Mouse (Mus musculus): Measurements from ENCODE around the gene Slc41a2. TPM values are rescaled to one million over a fixed set of nuclear protein-coding genes. Genes with fewer than 3 reads are reported as not detected.

The Slc41a2 gene
- polyA plus RNA-seq, 1 experiment from 2014 or later = 0.97 TPM

- no peak overlapping the region for H3K4me3 ChIP-seq (ENCODE audit: low read depth, low read length)
- no peak overlapping the region for H3K9ac ChIP-seq (ENCODE audit: low read length)
- 81% methylated on average over 2 of the region's 2 CpGs for WGBS
- no peaks in the 10 kb centered on the region for H3K27me3 ChIP-seq (ENCODE audit: control insufficient read depth, insufficient read depth, low read length)
- H3K4me1 ChIP-seq (ENCODE audit: control insufficient read depth, insufficient read depth, low read length) = no peaks in the 10 kb centered on the region
- H3K27ac ChIP-seq (ENCODE audit: low read depth, low read length) = no peak overlapping the region
- no peaks in the 10 kb centered on the region for H3K9me3 ChIP-seq (ENCODE audit: control insufficient read depth, low read length)
- no peak overlapping the region for H3K4me2 ChIP-seq (ENCODE audit: low read depth)
- DNase-seq (ENCODE audit: low spot score) (no peak), ATAC-seq (ENCODE audit: insufficient read depth, low FRiP score, low TSS enrichment) (no peak)
- H3K36me3 ChIP-seq (ENCODE audit: control insufficient read depth, insufficient read depth, low read length) = no peaks in the 10 kb centered on the region
These were observed 6.4 kb upstream of the Slc41a2 start for GRCm38 (mm10) chr10:83343828-83344685.

DNA sequence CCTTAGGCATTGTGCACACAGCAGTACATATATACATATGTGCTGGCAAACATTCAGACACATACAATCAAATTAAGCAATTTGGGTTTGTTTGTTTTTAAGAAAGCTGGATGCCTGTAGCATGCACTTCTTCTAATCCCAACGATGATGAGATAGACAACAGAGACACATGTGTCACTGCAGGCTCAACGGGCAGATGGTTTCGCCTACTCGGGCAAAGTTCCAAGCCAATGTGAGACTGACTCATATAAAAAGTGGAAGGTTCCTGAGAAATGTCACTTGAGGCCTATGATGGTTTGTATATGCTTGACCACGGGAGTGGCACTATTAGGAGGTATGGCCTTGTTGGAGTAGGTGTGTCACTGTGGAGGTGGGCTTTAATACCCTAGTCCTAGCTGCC, 5.5 kb upstream of the Slc41a2 start:
- H3K27ac ChIP-seq (ENCODE audit: low read depth, low read length) = no peak overlapping the region
- H3K27me3 ChIP-seq (ENCODE audit: control insufficient read depth, insufficient read depth, low read length) = no peaks in the 10 kb centered on the region
- H3K4me1 ChIP-seq (ENCODE audit: control insufficient read depth, insufficient read depth, low read length) = no peaks in the 10 kb centered on the region
- ATAC-seq (ENCODE audit: insufficient read depth, low FRiP score, low TSS enrichment) (no peak), DNase-seq (ENCODE audit: low spot score) (no peak)
- 92% methylated on average over 5 of the region's 5 CpGs for WGBS
- H3K36me3 ChIP-seq (ENCODE audit: control insufficient read depth, insufficient read depth, low read length) = no peaks in the 10 kb centered on the region
- H3K4me2 ChIP-seq (ENCODE audit: low read depth) = no peak overlapping the region
- H3K9ac ChIP-seq (ENCODE audit: low read length) = no peak overlapping the region
- no peaks in the 10 kb centered on the region for H3K9me3 ChIP-seq (ENCODE audit: control insufficient read depth, low read length)
- no peak overlapping the region for H3K4me3 ChIP-seq (ENCODE audit: low read depth, low read length)

- 43% methylated on average over 2 of the region's 2 CpGs for WGBS
- Histone ChIP-seq H3K9ac (ENCODE audit: low read length) (no peak overlapping the region), H3K27ac (ENCODE audit: low read depth, low read length) (no peak overlapping the region), H3K36me3 (ENCODE audit: control insufficient read depth, insufficient read depth, low read length) (no peaks in the 10 kb centered on the region), H3K4me2 (ENCODE audit: low read depth) (no peak overlapping the region), H3K4me3 (ENCODE audit: low read depth, low read length) (no peak overlapping the region), H3K4me1 (ENCODE audit: control insufficient read depth, insufficient read depth, low read length) (no peaks in the 10 kb centered on the region), H3K27me3 (ENCODE audit: control insufficient read depth, insufficient read depth, low read length) (peaks cover 12% of the 10 kb centered on the region), H3K9me3 (ENCODE audit: control insufficient read depth, low read length) (no peaks in the 10 kb centered on the region)
- DNase-seq (ENCODE audit: low spot score) (no peak), ATAC-seq (ENCODE audit: insufficient read depth, low FRiP score, low TSS enrichment) (no peak)
These were observed 3.5 kb upstream of the Slc41a2 start for GRCm38 (mm10) chr10:83341226-83341625.

- Histone ChIP-seq H3K36me3 (ENCODE audit: control insufficient read depth, insufficient read depth, low read length) (no peaks in the 10 kb centered on the region), H3K4me1 (ENCODE audit: control insufficient read depth, insufficient read depth, low read length) (no peaks in the 10 kb centered on the region), H3K27ac (ENCODE audit: low read depth, low read length) (no peak overlapping the region), H3K9ac (ENCODE audit: low read length) (no peak overlapping the region), H3K9me3 (ENCODE audit: control insufficient read depth, low read length) (no peaks in the 10 kb centered on the region), H3K4me3 (ENCODE audit: low read depth, low read length) (peak overlapping the region; percentile 55), H3K27me3 (ENCODE audit: control insufficient read depth, insufficient read depth, low read length) (peaks cover 30% of the 10 kb centered on the region), H3K4me2 (ENCODE audit: low read depth) (peak overlapping the region; percentile 77)
- DNase-seq (ENCODE audit: low spot score) = no peak
- 46% methylated on average over 8 of the region's 9 CpGs for WGBS
- no peak; the same call in 1 of the 2 replicates for ATAC-seq (ENCODE audit: insufficient read depth, low FRiP score, low TSS enrichment)
These were observed 403 bp upstream of the Slc41a2 start for GRCm38 (mm10) chr10:83337971-83338598.

- ATAC-seq (ENCODE audit: insufficient read depth, low FRiP score, low TSS enrichment) (no peak), DNase-seq (ENCODE audit: low spot score) (no peak)
- H3K27me3 ChIP-seq (ENCODE audit: control insufficient read depth, insufficient read depth, low read length) = peaks cover 30% of the 10 kb centered on the region
- H3K27ac ChIP-seq (ENCODE audit: low read depth, low read length) = no peak overlapping the region
- WGBS = 28% methylated on average over 7 of the region's 7 CpGs
- no peaks in the 10 kb centered on the region for H3K9me3 ChIP-seq (ENCODE audit: control insufficient read depth, low read length)
- no peak overlapping the region for H3K4me2 ChIP-seq (ENCODE audit: low read depth)
- H3K4me3 ChIP-seq (ENCODE audit: low read depth, low read length) = no peak overlapping the region
- H3K9ac ChIP-seq (ENCODE audit: low read length) = no peak overlapping the region
- no peaks in the 10 kb centered on the region for H3K4me1 ChIP-seq (ENCODE audit: control insufficient read depth, insufficient read depth, low read length)
- no peaks in the 10 kb centered on the region for H3K36me3 ChIP-seq (ENCODE audit: control insufficient read depth, insufficient read depth, low read length)
These were observed 1.3 kb downstream of the Slc41a2 start for GRCm38 (mm10) chr10:83336336-83336735.

DNA sequence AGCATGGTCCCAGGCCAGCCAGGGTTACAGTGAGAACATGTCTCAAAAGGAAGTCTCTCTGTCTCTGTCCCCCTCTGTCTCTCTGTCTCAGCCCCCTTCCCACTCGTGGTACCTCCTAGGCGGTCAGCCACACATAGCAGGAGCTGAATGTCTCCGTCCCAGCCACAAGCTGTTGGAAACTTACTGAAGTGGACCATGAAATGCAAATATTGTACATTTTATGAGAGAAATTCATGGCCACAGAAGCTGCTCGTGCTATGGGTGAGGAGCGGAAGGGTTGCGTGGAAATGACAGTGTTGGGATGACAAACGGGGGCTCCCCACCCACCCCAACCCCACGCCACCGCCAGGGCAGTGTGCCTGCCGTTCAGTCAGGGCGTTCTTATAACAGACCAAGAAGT, 5.1 kb downstream of the Slc41a2 start:
- Histone ChIP-seq H3K27me3 (ENCODE audit: control insufficient read depth, insufficient read depth, low read length) (peaks cover 30% of the 10 kb centered on the region), H3K4me2 (ENCODE audit: low read depth) (no peak overlapping the region), H3K9me3 (ENCODE audit: control insufficient read depth, low read length) (no peaks in the 10 kb centered on the region), H3K4me1 (ENCODE audit: control insufficient read depth, insufficient read depth, low read length) (no peaks in the 10 kb centered on the region), H3K9ac (ENCODE audit: low read length) (no peak overlapping the region), H3K36me3 (ENCODE audit: control insufficient read depth, insufficient read depth, low read length) (no peaks in the 10 kb centered on the region), H3K27ac (ENCODE audit: low read depth, low read length) (no peak overlapping the region), H3K4me3 (ENCODE audit: low read depth, low read length) (no peak overlapping the region)
- WGBS = 87% methylated on average over 11 of the region's 11 CpGs
- ATAC-seq (ENCODE audit: insufficient read depth, low FRiP score, low TSS enrichment) (no peak), DNase-seq (ENCODE audit: low spot score) (no peak)

DNA sequence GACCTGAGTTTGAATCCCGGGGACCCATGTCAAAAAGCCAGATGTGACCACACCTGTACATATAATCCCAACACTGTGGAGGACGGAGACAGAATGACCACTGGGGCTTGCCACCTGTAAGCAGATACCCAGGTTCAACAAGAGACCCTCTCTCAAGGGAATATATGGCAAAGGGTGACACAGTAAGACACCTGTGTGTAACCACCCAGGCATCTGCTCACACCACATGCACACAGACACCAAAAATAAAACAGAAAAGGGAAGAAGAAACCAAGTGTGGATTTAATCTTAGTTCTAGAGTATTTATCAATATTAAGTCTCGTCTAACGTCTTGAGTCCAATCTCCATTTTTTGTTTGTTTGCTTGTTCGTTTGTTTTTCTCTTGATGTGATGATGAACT, 5.9 kb downstream of the Slc41a2 start:
- ATAC-seq (ENCODE audit: insufficient read depth, low FRiP score, low TSS enrichment) = no peak
- WGBS = 92% methylated on average over 5 of the region's 5 CpGs
- H3K27me3 ChIP-seq (ENCODE audit: control insufficient read depth, insufficient read depth, low read length) = peaks cover 22% of the 10 kb centered on the region
- no peaks in the 10 kb centered on the region for H3K4me1 ChIP-seq (ENCODE audit: control insufficient read depth, insufficient read depth, low read length)
- no peak overlapping the region for H3K4me2 ChIP-seq (ENCODE audit: low read depth)
- no peak overlapping the region for H3K27ac ChIP-seq (ENCODE audit: low read depth, low read length)
- H3K36me3 ChIP-seq (ENCODE audit: control insufficient read depth, insufficient read depth, low read length) = no peaks in the 10 kb centered on the region
- no peaks in the 10 kb centered on the region for H3K9me3 ChIP-seq (ENCODE audit: control insufficient read depth, low read length)
- no peak for DNase-seq (ENCODE audit: low spot score)
- no peak overlapping the region for H3K9ac ChIP-seq (ENCODE audit: low read length)
- no peak overlapping the region for H3K4me3 ChIP-seq (ENCODE audit: low read depth, low read length)

GRCm38 (mm10) chr10:83330336-83330735, 7.3 kb downstream of the Slc41a2 start:
- no peak for ATAC-seq (ENCODE audit: insufficient read depth, low FRiP score, low TSS enrichment)
- Histone ChIP-seq H3K4me3 (ENCODE audit: low read depth, low read length) (no peak overlapping the region), H3K36me3 (ENCODE audit: control insufficient read depth, insufficient read depth, low read length) (no peaks in the 10 kb centered on the region), H3K9ac (ENCODE audit: low read length) (no peak overlapping the region), H3K27me3 (ENCODE audit: control insufficient read depth, insufficient read depth, low read length) (peaks cover 11% of the 10 kb centered on the region; the same call in 1 of the 2 replicates), H3K4me1 (ENCODE audit: control insufficient read depth, insufficient read depth, low read length) (no peaks in the 10 kb centered on the region), H3K27ac (ENCODE audit: low read depth, low read length) (no peak overlapping the region), H3K4me2 (ENCODE audit: low read depth) (no peak overlapping the region), H3K9me3 (ENCODE audit: control insufficient read depth, low read length) (no peaks in the 10 kb centered on the region)
- no peak for DNase-seq (ENCODE audit: low spot score)
- WGBS = 79% methylated on average over 6 of the region's 6 CpGs

DNA sequence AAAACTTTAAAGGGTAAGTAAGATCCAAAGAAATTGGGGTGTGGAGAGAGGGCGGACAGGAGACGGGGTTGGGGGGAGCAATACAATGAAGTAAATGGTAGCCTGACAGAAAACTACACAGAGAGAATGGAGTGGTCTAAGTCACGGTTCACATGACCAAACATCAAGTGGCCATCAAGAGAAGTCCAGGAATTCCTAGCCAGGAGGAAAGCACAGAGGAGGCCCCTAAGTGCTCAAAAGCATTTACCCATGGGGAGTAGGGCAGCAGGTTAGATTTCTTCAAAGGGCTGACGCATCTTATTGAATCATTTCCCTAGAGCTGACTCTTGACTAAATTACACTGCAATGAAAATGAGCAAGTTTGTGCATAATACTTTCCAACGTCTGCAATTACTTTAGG, 8.9 kb downstream of the Slc41a2 start:
- no peak for DNase-seq (ENCODE audit: low spot score)
- Histone ChIP-seq H3K9ac (ENCODE audit: low read length) (no peak overlapping the region), H3K36me3 (ENCODE audit: control insufficient read depth, insufficient read depth, low read length) (no peaks in the 10 kb centered on the region), H3K4me2 (ENCODE audit: low read depth) (no peak overlapping the region), H3K4me3 (ENCODE audit: low read depth, low read length) (no peak overlapping the region), H3K27ac (ENCODE audit: low read depth, low read length) (no peak overlapping the region), H3K9me3 (ENCODE audit: control insufficient read depth, low read length) (no peaks in the 10 kb centered on the region), H3K4me1 (ENCODE audit: control insufficient read depth, insufficient read depth, low read length) (no peaks in the 10 kb centered on the region), H3K27me3 (ENCODE audit: control insufficient read depth, insufficient read depth, low read length) (no peaks in the 10 kb centered on the region)
- no peak for ATAC-seq (ENCODE audit: insufficient read depth, low FRiP score, low TSS enrichment)
- WGBS = 77% methylated on average over 5 of the region's 5 CpGs

Data from neural tube, embryonic 11.5 days (tissue).